Mouse (Mus musculus) lung, postnatal 0 days (tissue): ENCODE measurements around the gene Rraga. TPM values are rescaled to one million over a fixed set of nuclear protein-coding genes. Genes with fewer than 3 reads are reported as not detected.
A peak's percentile ranks its signal among the peaks of the same experiment; 100 is the strongest.

ENCODE experiments used
- ATAC-seq: fragments of 200-750 bp; cut with Nextera tagmentation; 2 replicates; pipeline ENCODE4 v1.8.0; 2017; ENCODE audit warnings: moderate library complexity
- DNase-seq: peaks from one replicate; pipeline ENCODE4 v3.0.0-alpha.2; 2016; ENCODE audit warnings: low spot score
- H3K27ac ChIP-seq: fragments of 300-500 bp; sonication (generic); 2 replicates; pipeline ENCODE4 v1.5.1; 2014; ENCODE audit warnings: antibody characterized with exemption, mild to moderate bottlenecking, low read length, mixed read lengths
- H3K27me3 ChIP-seq: fragments of 300-500 bp; sonication (generic); replicated peaks from 2 replicates; pipeline ENCODE4 v1.6.1; 2014; ENCODE audit warnings: low read length, mixed read lengths; ENCODE audit not compliant: insufficient read depth
- H3K36me3 ChIP-seq: fragments of 300-500 bp; sonication (generic); 2 replicates; pipeline ENCODE4 v1.6.1; 2014; ENCODE audit warnings: low read length, mixed read lengths; ENCODE audit not compliant: insufficient read depth
- H3K4me1 ChIP-seq: fragments of 300-500 bp; sonication (generic); 2 replicates; pipeline ENCODE4 v1.6.1; 2014; ENCODE audit warnings: antibody characterized with exemption, low read depth, low read length, mixed read lengths; ENCODE audit not compliant: insufficient read depth
- H3K4me2 ChIP-seq: fragments of 300-500 bp; sonication (generic); replicated peaks from 2 replicates; pipeline ENCODE4 v1.6.1; 2014; ENCODE audit warnings: low read depth, mild to moderate bottlenecking, low read length, moderate library complexity, mixed read lengths
- H3K4me3 ChIP-seq: fragments of 300-500 bp; sonication (generic); 2 replicates; pipeline ENCODE4 v1.5.1; 2014; ENCODE audit warnings: low read depth, low read length
- H3K9ac ChIP-seq: fragments of 300-500 bp; sonication (generic); replicated peaks from 2 replicates; pipeline ENCODE4 v1.6.1; 2014; ENCODE audit warnings: low read depth, mild to moderate bottlenecking
- H3K9me3 ChIP-seq: fragments of 300-500 bp; sonication (generic); 2 replicates; pipeline ENCODE4 v1.6.1; 2016; ENCODE audit warnings: low read length, mixed read lengths
- CTCF ChIP-seq: IDR thresholded peaks from 2 replicates; pipeline ENCODE4 v1.5.1; 2016; ENCODE audit warnings: antibody characterized with exemption, mild to moderate bottlenecking
- EP300 ChIP-seq: IDR thresholded peaks from 2 replicates; pipeline ENCODE4 v1.6.1; 2016; ENCODE audit warnings: antibody characterized with exemption, mild to moderate bottlenecking, control low read depth
- WGBS: fragments of 180-500 bp; shearing (Covaris S2); extraction: QIAGEN DNeasy Blood & Tissue Kit; methylation state at CpG from one replicate; pipeline ENCODE4 v1.1.7; 2014; 5-methylcytosine and 5-hydroxymethylcytosine counted together
- polyA plus RNA-seq: library from polyadenylated mRNA; unstranded; fragments of >200 nt; fragmentation: Nextera tagmentation; extraction: Ambion mirVana; gene quantifications from 2 replicates; pipeline ENCODE4 v1.2.1, GENCODE M21; 2015

The Rraga gene
- polyA plus RNA-seq, 1 experiment from 2014 or later: 60.0 TPM

DNA sequence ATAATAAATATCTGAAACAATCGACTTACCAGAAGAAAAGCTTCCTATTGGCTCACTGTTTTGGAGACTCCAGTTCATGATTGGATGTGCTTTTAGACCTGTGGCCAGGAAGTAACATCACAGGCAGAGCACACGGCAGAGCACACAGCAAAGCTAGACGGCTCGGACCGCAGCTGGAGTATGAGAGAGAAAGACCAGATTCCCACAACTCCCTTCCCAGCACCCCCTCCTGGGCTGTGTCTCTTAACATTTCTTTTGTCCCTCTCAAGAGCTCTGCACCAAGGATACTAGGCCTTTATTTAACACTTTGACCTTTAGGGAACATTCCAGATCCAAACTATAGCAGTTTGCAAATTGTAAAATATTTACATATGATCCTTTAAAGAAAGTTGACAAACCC is 36.5 kb upstream of the Rraga start:
- WGBS: 91% methylated on average over 5 of the region's 5 CpGs
- ATAC-seq: no peak
- no peaks in the 10 kb centered on the region for H3K9me3 ChIP-seq
- no peaks in the 10 kb centered on the region for H3K27me3 ChIP-seq
- H3K36me3 ChIP-seq: no peaks in the 10 kb centered on the region
- no peak for DNase-seq
- H3K27ac ChIP-seq: no peak overlapping the region
- TF ChIP-seq EP300 (no peak), CTCF (no peak)
- no peaks in the 10 kb centered on the region for H3K4me1 ChIP-seq
- no peak overlapping the region for H3K4me2 ChIP-seq
- H3K9ac ChIP-seq: no peak overlapping the region
- no peak overlapping the region for H3K4me3 ChIP-seq

DNA sequence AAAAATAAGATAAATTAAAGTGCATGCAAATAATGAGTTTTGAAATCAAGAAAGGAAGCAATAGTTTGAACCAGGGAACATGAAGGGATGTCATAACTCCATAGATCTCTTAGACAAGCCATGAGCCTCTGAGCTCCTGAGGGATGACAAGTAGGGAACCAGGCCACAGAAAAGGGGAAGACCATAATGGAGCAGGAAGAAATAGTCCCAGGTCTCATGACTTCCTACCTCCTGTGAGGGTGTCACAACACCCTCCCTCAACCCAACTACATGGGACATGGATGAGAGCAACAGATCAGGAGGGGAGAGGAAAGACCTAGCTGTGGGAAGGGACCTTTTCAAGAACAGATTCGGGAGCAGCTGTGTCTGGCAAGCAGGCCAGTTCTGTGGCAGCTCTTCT is 33.9 kb upstream of the Rraga start:
- Histone ChIP-seq H3K9ac (no peak overlapping the region), H3K4me3 (no peak overlapping the region), H3K27me3 (no peaks in the 10 kb centered on the region), H3K9me3 (no peaks in the 10 kb centered on the region), H3K27ac (no peak overlapping the region), H3K4me2 (no peak overlapping the region), H3K4me1 (no peaks in the 10 kb centered on the region), H3K36me3 (no peaks in the 10 kb centered on the region)
- DNase-seq (no peak), ATAC-seq (no peak)
- TF ChIP-seq EP300: no peak
- no peak for TF ChIP-seq CTCF
- WGBS: 67% methylated on average over 1 of the region's 1 CpGs

DNA sequence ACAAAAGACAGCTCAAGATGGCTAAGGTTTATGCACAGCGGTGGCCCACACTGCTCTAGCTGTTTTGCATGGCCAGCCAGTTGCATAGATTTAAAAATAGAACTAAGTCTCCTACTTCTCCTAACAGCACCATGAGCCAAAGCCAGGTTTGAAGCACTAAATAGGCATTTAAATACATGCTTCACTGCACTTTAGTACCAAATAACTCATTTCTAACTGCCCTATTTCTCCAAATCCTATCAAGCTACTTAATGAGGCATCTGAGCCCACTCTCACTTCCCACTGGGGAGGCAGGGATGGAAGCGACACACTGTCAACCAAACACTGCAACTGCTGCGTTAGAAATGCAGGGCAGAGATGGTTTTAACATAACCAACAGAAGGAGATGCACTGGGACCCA is 31.5 kb upstream of the Rraga start:
- H3K4me1 ChIP-seq: no peaks in the 10 kb centered on the region
- H3K4me2 ChIP-seq: no peak overlapping the region
- 80% methylated on average over 3 of the region's 3 CpGs for WGBS
- no peaks in the 10 kb centered on the region for H3K27me3 ChIP-seq
- no peak overlapping the region for H3K4me3 ChIP-seq
- DNase-seq (no peak), ATAC-seq (no peak)
- no peak for TF ChIP-seq CTCF
- no peak overlapping the region for H3K27ac ChIP-seq
- H3K36me3 ChIP-seq: no peaks in the 10 kb centered on the region
- H3K9me3 ChIP-seq: no peaks in the 10 kb centered on the region
- H3K9ac ChIP-seq: no peak overlapping the region

DNA sequence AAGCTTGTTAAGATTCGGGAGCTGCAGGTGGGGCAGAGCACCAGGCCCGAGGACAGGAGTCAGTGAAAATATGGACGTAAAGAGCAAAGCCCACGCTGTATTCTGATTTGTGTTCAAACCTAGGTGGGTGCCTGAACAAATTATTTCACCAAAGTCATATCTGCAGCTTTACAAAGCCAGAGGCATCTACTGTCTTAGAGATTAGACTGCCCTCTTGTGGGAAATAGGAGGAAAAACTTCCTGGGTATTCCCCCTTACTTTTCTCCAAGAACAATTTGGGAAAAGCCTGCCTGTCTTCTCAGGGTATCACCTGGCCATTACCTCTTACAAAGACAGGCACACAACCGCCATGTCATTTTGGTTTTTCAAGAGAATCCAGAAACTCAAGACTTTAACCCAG is 29.9 kb upstream of the Rraga start:
- Histone ChIP-seq H3K4me2 (no peak overlapping the region), H3K4me1 (no peaks in the 10 kb centered on the region), H3K9ac (no peak overlapping the region), H3K36me3 (no peaks in the 10 kb centered on the region), H3K9me3 (no peaks in the 10 kb centered on the region), H3K27ac (no peak overlapping the region), H3K27me3 (no peaks in the 10 kb centered on the region), H3K4me3 (no peak overlapping the region)
- 40% methylated on average over 5 of the region's 5 CpGs for WGBS
- peak; percentile 73 for DNase-seq
- TF ChIP-seq EP300: no peak
- TF ChIP-seq CTCF: peak; percentile 68
- ATAC-seq: no peak

DNA sequence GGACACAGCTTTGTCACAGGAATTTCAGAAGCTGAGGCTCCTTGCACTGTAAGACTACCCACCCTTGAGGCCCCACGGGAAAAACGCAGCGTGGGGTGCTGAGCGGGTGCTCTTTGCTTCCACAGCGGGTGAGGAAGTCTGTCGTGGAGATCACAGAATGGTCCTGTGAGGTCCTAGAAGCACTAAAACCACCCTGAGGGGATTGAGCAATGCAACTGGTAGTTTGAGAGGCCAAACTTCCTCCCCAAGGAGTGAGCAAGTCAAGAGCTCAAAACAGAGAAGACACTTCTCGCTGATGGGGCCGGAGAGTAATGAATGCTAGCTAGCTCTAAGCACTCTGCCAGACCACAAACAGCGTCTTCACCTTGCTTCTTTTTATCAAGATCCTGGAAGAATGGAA is 27.1 kb upstream of the Rraga start:
- ATAC-seq (peak; percentile 47), DNase-seq (peak; percentile 45)
- Histone ChIP-seq H3K36me3 (no peaks in the 10 kb centered on the region), H3K9ac (no peak overlapping the region), H3K4me2 (no peak overlapping the region), H3K4me3 (no peak overlapping the region), H3K27ac (no peak overlapping the region), H3K4me1 (no peaks in the 10 kb centered on the region), H3K9me3 (no peaks in the 10 kb centered on the region), H3K27me3 (no peaks in the 10 kb centered on the region)
- TF ChIP-seq EP300 (no peak), CTCF (no peak)
- 66% methylated on average over 9 of the region's 9 CpGs for WGBS

DNA sequence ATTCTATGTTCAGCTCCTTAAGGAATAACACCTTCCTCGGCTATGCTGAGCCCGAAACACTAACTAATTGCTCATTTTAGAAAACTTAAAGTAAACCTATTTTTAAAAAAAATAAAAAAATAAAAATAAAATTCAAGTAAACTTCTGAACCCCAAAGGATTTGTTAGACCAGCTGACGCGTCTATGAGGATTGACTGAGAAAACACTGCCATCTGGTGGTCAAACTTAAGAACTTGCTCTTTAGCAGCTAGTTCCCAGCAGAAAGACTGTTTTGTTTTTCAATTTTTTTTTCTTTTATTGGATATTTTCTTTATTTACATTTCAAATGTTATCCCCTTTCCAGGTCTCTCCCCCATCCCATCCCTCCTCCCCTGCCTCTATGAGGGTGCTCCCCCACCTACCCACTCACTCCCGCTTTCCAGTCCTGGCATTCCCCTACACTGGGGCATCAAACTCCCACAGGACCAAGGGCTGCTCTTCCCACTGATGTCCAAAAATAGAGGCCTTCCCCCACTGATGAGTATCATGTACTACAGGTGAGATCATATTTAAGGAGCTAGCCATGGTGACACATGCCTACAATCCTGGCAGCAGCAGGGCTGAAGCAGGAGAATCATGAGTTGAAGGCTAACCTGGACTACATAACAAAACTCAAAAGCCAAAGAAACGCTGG is 20.3 kb upstream of the Rraga start:
- WGBS: 23% methylated on average over 6 of the region's 6 CpGs
- TF ChIP-seq CTCF (peak; percentile 72), EP300 (no peak)

DNA sequence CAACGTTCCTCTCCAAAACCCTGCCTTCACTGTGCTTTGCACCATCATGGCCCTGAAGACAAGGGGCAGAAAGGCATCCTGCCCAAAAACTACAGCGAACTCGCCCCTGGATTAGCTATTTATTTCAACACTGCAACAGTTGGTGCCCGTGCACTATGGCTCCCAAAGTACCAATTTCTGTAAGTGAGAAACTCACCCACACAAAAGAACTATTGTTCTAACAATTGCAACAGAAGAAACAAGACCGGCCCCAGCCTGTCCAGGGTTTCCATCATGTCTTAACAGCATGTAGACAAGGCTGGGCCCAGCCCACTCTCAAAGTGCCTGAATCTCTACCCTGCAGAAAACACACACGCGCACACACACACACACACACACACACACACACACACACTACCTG is 18.1 kb upstream of the Rraga start:
- no peak overlapping the region for H3K27ac ChIP-seq
- TF ChIP-seq EP300 (no peak), CTCF (no peak)
- no peak overlapping the region for H3K4me2 ChIP-seq
- H3K4me3 ChIP-seq: no peak overlapping the region
- DNase-seq (no peak), ATAC-seq (no peak)
- WGBS: 65% methylated on average over 7 of the region's 7 CpGs
- H3K4me1 ChIP-seq: no peaks in the 10 kb centered on the region
- H3K27me3 ChIP-seq: no peaks in the 10 kb centered on the region
- H3K9me3 ChIP-seq: no peaks in the 10 kb centered on the region
- no peak overlapping the region for H3K9ac ChIP-seq
- H3K36me3 ChIP-seq: no peaks in the 10 kb centered on the region

More for the DNA sequence above, 20.3 kb upstream of the Rraga start:
- Histone ChIP-seq H3K4me2 (no peak overlapping the region), H3K27ac (no peak overlapping the region), H3K36me3 (no peaks in the 10 kb centered on the region), H3K9me3 (no peaks in the 10 kb centered on the region), H3K9ac (no peak overlapping the region), H3K27me3 (no peaks in the 10 kb centered on the region), H3K4me3 (no peak overlapping the region), H3K4me1 (no peaks in the 10 kb centered on the region)
- ATAC-seq: no peak
- peak; percentile 86 for DNase-seq
